In genomic region chr1:171440025-171440725, GRCm38 (mm10) we compare ENCODE assay signal across 7 mouse cellular contexts. TPM values are rescaled to one million over a fixed set of nuclear protein-coding genes. Genes with fewer than 3 reads are reported as not detected.
DNase-seq lines count a peak whose midpoint lies in the region; ATAC-seq and TF ChIP-seq lines count a peak whose summit lies in the region.

No protein-coding gene starts in this region.

- ATAC-seq in common myeloid progenitor, adult 5-6 weeks (replicated peaks; ENCODE audit: low read depth, poor library complexity, severe bottlenecking) = peak; percentile 30; the same call in 1 of the 2 replicates
- ATAC-seq in limb, embryonic 12.5 days (ENCODE audit: insufficient number of reproducible peaks, insufficient read depth, low FRiP score, low TSS enrichment, low read depth) = no peak

- no peak for TF ChIP-seq POLR2A in myocyte (IDR thresholded peaks at IDR 0.05; ENCODE audit: insufficient read length, low read depth)

- H3K4me1 ChIP-seq in limb, embryonic 12.5 days (replicated peaks) = peaks cover 35% of the 10 kb centered on the region

- peak overlapping the region; percentile 48; the same call in 1 of the 2 replicates for H3K4me3 ChIP-seq in limb, embryonic 12.5 days (replicated peaks)
- H3K4me3 ChIP-seq in myocyte = peak overlapping the region; percentile 76

- H3K4me2 ChIP-seq in limb, embryonic 12.5 days = peak overlapping the region; percentile 65
- peak overlapping the region; percentile 78 for H3K4me2 ChIP-seq in myocyte (ENCODE audit: low read depth)

- intact Hi-C loops in heart, postnatal 10 days (cut with DNase I) = no loop called here

- peaks cover 21% of the 10 kb centered on the region for H3K79me2 ChIP-seq in myocyte (ENCODE audit: control insufficient read depth, insufficient read depth)

- H3K36me3 ChIP-seq in limb, embryonic 12.5 days = no peaks in the 10 kb centered on the region
- no peaks in the 10 kb centered on the region for H3K36me3 ChIP-seq in myocyte (ENCODE audit: control insufficient read depth, insufficient read depth)

- peaks cover 7% of the 10 kb centered on the region; the same call in 1 of the 2 replicates for H3K9me3 ChIP-seq in limb, embryonic 12.5 days

- peak; percentile 81 for DNase-seq in adipocyte (ENCODE audit: low spot score)
- peak; percentile 82 to 84 for DNase-seq in heart, postnatal 10 days
- DNase-seq in frontal cortex, postnatal 36 days (ENCODE audit: low spot score in 2 of 2) = no peak
- DNase-seq in cerebellum, adult 8-10 months = no peak

- H3K27me3 ChIP-seq in limb, embryonic 12.5 days = peaks cover 47% of the 10 kb centered on the region
- no peaks in the 10 kb centered on the region for H3K27me3 ChIP-seq in myocyte (ENCODE audit: control insufficient read depth, insufficient read depth, insufficient read length)

- no peak overlapping the region for H3K9ac ChIP-seq in limb, embryonic 12.5 days (replicated peaks)

- H3K27ac ChIP-seq in limb, embryonic 12.5 days = 0 out of 2 replicates have a peak overlapping the region, but pooled peaks have one; percentile 17

- 36% methylated on average over 9 of the region's 9 CpGs for WGBS in limb, embryonic 12.5 days

- no peak overlapping the region for H3ac ChIP-seq in myocyte (ENCODE audit: control insufficient read depth, insufficient read length)

TF ChIP-seq in myocyte, 11 proteins besides CTCF, POLR2A, EP300 and RAD21:
- TF ChIP-seq USF1 (IDR thresholded peaks at IDR 0.05; ENCODE audit: low read depth) (no peak), REST (IDR thresholded peaks at IDR 0.05; ENCODE audit: insufficient read depth, insufficient read length) (no peak), MAX (IDR thresholded peaks at IDR 0.05; ENCODE audit: low read depth) (no peak), TCF12 (IDR thresholded peaks at IDR 0.05; ENCODE audit: insufficient read depth, poor library complexity, severe bottlenecking) (no peak), CEBPB (IDR thresholded peaks at IDR 0.05; ENCODE audit: insufficient read depth, poor library complexity, severe bottlenecking) (no peak), MYOD1 (IDR thresholded peaks at IDR 0.05; ENCODE audit: control insufficient read depth in 1 of 3, insufficient read length in 2 of 3, low read depth in 2 of 3) (no peak), TCF3 (IDR thresholded peaks at IDR 0.05; ENCODE audit: insufficient read length, low read depth) (no peak), MYOG (IDR thresholded peaks at IDR 0.05; ENCODE audit: control insufficient read depth in 1 of 3, insufficient read depth in 1 of 3, insufficient read length in 2 of 3, low read depth in 2 of 3) (no peak), SRF (IDR thresholded peaks at IDR 0.05; ENCODE audit: control insufficient read depth, insufficient read length, low read depth) (no peak), POLR2AphosphoS2 (IDR thresholded peaks at IDR 0.05; ENCODE audit: insufficient read length, low read depth) (no peak), E2F4 (IDR thresholded peaks at IDR 0.05; ENCODE audit: insufficient read depth) (no peak)

RNA-seq across cellular contexts. Expression of gene F11r, which starts 2.8 kb away (rescaled TPM):
- 1.1 and 5.4 TPM in 2 replicates for total RNA-seq in common myeloid progenitor, adult 5-6 weeks (2017)
- 10 to 100 TPM; 59.4 to 65.1 TPM for total RNA-seq in heart, postnatal 10 days (2021)
- 32.9 and 36.8 TPM in 2 replicates for polyA plus RNA-seq in limb, embryonic 12.5 days (2016; fragmentation: Nextera tagmentation; extraction: Ambion mirVana)
- 24.2 TPM for polyA plus RNA-seq in myocyte (2012; fragmentation: generic; extraction: Trizol)

RNA-seq across cellular contexts. Expression of gene Tstd1, which starts 21.5 kb away (rescaled TPM):
- total RNA-seq in common myeloid progenitor, adult 5-6 weeks (2017) = 0.18 and 1.2 TPM in 2 replicates
- 1 to 10 TPM; 1.6 TPM for total RNA-seq in heart, postnatal 10 days (2021)
- 7.5 and 7.7 TPM in 2 replicates for polyA plus RNA-seq in limb, embryonic 12.5 days (2016; fragmentation: Nextera tagmentation; extraction: Ambion mirVana)
- polyA plus RNA-seq in myocyte (2012; fragmentation: generic; extraction: Trizol) = 0.41 TPM

RNA-seq across cellular contexts. Expression of gene Usf1, which starts 29.1 kb away (rescaled TPM):
- total RNA-seq in common myeloid progenitor, adult 5-6 weeks (2017) = 47.1 and 48.6 TPM in 2 replicates
- 10 to 100 TPM; 50.4 to 51.3 TPM for total RNA-seq in heart, postnatal 10 days (2021)
- polyA plus RNA-seq in limb, embryonic 12.5 days (2016; fragmentation: Nextera tagmentation; extraction: Ambion mirVana) = 113 and 123 TPM in 2 replicates
- 106 TPM for polyA plus RNA-seq in myocyte (2012; fragmentation: generic; extraction: Trizol)

RNA-seq across cellular contexts. Expression of gene Arhgap30, which starts 51.4 kb away (rescaled TPM):
- 63.0 and 77.8 TPM in 2 replicates for total RNA-seq in common myeloid progenitor, adult 5-6 weeks (2017)
- total RNA-seq in heart, postnatal 10 days (2021) = 1 to 10 TPM; 2.1 to 2.5 TPM
- 0.75 and 0.91 TPM in 2 replicates for polyA plus RNA-seq in limb, embryonic 12.5 days (2016; fragmentation: Nextera tagmentation; extraction: Ambion mirVana)
- 0.02 TPM for polyA plus RNA-seq in myocyte (2012; fragmentation: generic; extraction: Trizol)

Comparison
In these comparisons a context has a peak if more than half of its experiments do, and no peak if none do; other contexts are left out.
1. DNase-seq: peak in adipocyte (single experiment) and heart, postnatal 10 days (2 of 2); none in frontal cortex, postnatal 36 days (0 of 2) and cerebellum, adult 8-10 months (single experiment).